Mouse (Mus musculus) midbrain, embryonic 12.5 days (tissue): Measurements from ENCODE around the gene Ankrd23. TPM values are rescaled to one million over a fixed set of nuclear protein-coding genes. Genes with fewer than 3 reads are reported as not detected.
"Not testable (repeated sequence)": the region's sequence is repeated elsewhere in the genome, so short reads cannot be mapped to it uniquely, and the experiment has no call there.

Experiments
- ATAC-seq: fragments of 200-750 bp; cut with Nextera tagmentation; 2 replicates; pipeline ENCODE4 v1.8.0; 2017; ENCODE audit warnings: low read depth, moderate TSS enrichment, moderate library complexity; ENCODE audit not compliant: low FRiP score
- H3K27ac ChIP-seq: fragments of 300-500 bp; sonication (generic); replicated peaks from 2 replicates; pipeline ENCODE4 v1.5.1; 2016; ENCODE audit warnings: mild to moderate bottlenecking
- H3K27me3 ChIP-seq: fragments of 300-500 bp; sonication (generic); 2 replicates; pipeline ENCODE4 v1.6.1; 2016; ENCODE audit warnings: mild to moderate bottlenecking
- H3K36me3 ChIP-seq: fragments of 300-500 bp; sonication (generic); 2 replicates; pipeline ENCODE4 v1.6.1; 2016
- H3K4me1 ChIP-seq: fragments of 300-500 bp; sonication (generic); 2 replicates; pipeline ENCODE4 v1.6.1; 2016
- H3K4me2 ChIP-seq: fragments of 300-500 bp; sonication (generic); replicated peaks from 2 replicates; pipeline ENCODE4 v1.6.1; 2016; ENCODE audit warnings: mild to moderate bottlenecking, moderate library complexity
- H3K4me3 ChIP-seq: fragments of 300-500 bp; sonication (generic); 2 replicates; pipeline ENCODE4 v1.5.1; 2016; ENCODE audit warnings: mild to moderate bottlenecking
- H3K9ac ChIP-seq: fragments of 300-500 bp; sonication (generic); replicated peaks from 2 replicates; pipeline ENCODE4 v1.6.1; 2016; ENCODE audit warnings: mild to moderate bottlenecking, moderate library complexity
- H3K9me3 ChIP-seq: fragments of 300-500 bp; sonication (generic); 2 replicates; pipeline ENCODE4 v1.6.1; 2016; ENCODE audit warnings: mild to moderate bottlenecking
- WGBS: fragments of 180-500 bp; shearing (Covaris S2); methylation state at CpG from one replicate; pipeline ENCODE4 v1.1.7; 2016; 5-methylcytosine and 5-hydroxymethylcytosine counted together
- polyA plus RNA-seq: library from polyadenylated mRNA; unstranded; fragments of >200 nt; fragmentation: Nextera tagmentation; extraction: Ambion mirVana; gene quantifications from 2 replicates; pipeline ENCODE4 v1.2.1, GENCODE M21; 2016

Ankrd23 gene
- polyA plus RNA-seq: 19.8 and 21.1 TPM in 2 replicates

GRCm38 (mm10) chr1:36536783-36537182 is at the start of gene Ankrd23:
Gene Ankrd23 (minus strand): TSS chr1:36536883.
- not testable (repeated sequence) for H3K4me1 ChIP-seq, ATAC-seq, H3K4me3 ChIP-seq, H3K27me3 ChIP-seq, H3K9me3 ChIP-seq, H3K4me2 ChIP-seq, H3K27ac ChIP-seq, H3K9ac ChIP-seq
- peaks cover 31% of the 10 kb centered on the region for H3K36me3 ChIP-seq
- 95% methylated on average over 9 of the region's 9 CpGs for WGBS

GRCm38 (mm10) chr1:36586288-36586687 is 49.6 kb upstream of the Ankrd23 start:
- H3K9ac ChIP-seq: no peak overlapping the region
- H3K4me2 ChIP-seq: no peak overlapping the region
- 39% methylated on average over 4 of the region's 4 CpGs for WGBS
- H3K4me3 ChIP-seq: no peak overlapping the region
- H3K27me3 ChIP-seq: peaks cover 28% of the 10 kb centered on the region
- H3K36me3 ChIP-seq: no peaks in the 10 kb centered on the region
- no peak overlapping the region for H3K27ac ChIP-seq
- peaks cover 23% of the 10 kb centered on the region for H3K4me1 ChIP-seq
- ATAC-seq: no peak
- no peaks in the 10 kb centered on the region for H3K9me3 ChIP-seq

- 80% methylated on average over 8 of the region's 8 CpGs for WGBS
- Histone ChIP-seq H3K9me3 (no peaks in the 10 kb centered on the region), H3K9ac (no peak overlapping the region), H3K4me3 (no peak overlapping the region), H3K27me3 (peaks cover 28% of the 10 kb centered on the region), H3K36me3 (no peaks in the 10 kb centered on the region), H3K4me1 (peaks cover 35% of the 10 kb centered on the region), H3K27ac (no peak overlapping the region), H3K4me2 (no peak overlapping the region)
- ATAC-seq: no peak
Measured at GRCm38 (mm10) chr1:36583408-36584116, 46.9 kb upstream of the Ankrd23 start.

GRCm38 (mm10) chr1:36582211-36582610 is 45.5 kb upstream of the Ankrd23 start:
- Histone ChIP-seq H3K4me1 (peaks cover 28% of the 10 kb centered on the region), H3K4me2 (no peak overlapping the region), H3K27ac (no peak overlapping the region), H3K4me3 (no peak overlapping the region), H3K27me3 (peaks cover 26% of the 10 kb centered on the region), H3K36me3 (no peaks in the 10 kb centered on the region), H3K9me3 (no peaks in the 10 kb centered on the region), H3K9ac (no peak overlapping the region)
- WGBS: 75% methylated on average over 8 of the region's 8 CpGs
- ATAC-seq: no peak

GRCm38 (mm10) chr1:36581260-36581659 is 44.6 kb upstream of the Ankrd23 start:
- Histone ChIP-seq H3K27ac (peak overlapping the region; percentile 88), H3K4me1 (peaks cover 31% of the 10 kb centered on the region), H3K27me3 (peaks cover 24% of the 10 kb centered on the region), H3K9me3 (no peaks in the 10 kb centered on the region), H3K9ac (no peak overlapping the region), H3K36me3 (no peaks in the 10 kb centered on the region), H3K4me3 (no peak overlapping the region), H3K4me2 (no peak overlapping the region)
- 51% methylated on average over 5 of the region's 5 CpGs for WGBS
- no peak for ATAC-seq

GRCm38 (mm10) chr1:36580384-36581207 is 43.9 kb upstream of the Ankrd23 start:
- peak overlapping the region; percentile 37; the same call in 1 of the 2 replicates for H3K9ac ChIP-seq
- under 1% methylated on average over 17 of the region's 17 CpGs for WGBS
- peak overlapping the region; percentile 9; the same call in 1 of the 2 replicates for H3K4me3 ChIP-seq
- H3K27me3 ChIP-seq: peaks cover 24% of the 10 kb centered on the region
- H3K9me3 ChIP-seq: no peaks in the 10 kb centered on the region
- H3K4me2 ChIP-seq: peak overlapping the region; percentile 41
- no peaks in the 10 kb centered on the region for H3K36me3 ChIP-seq
- H3K4me1 ChIP-seq: peaks cover 32% of the 10 kb centered on the region
- ATAC-seq: peak; percentile 90
- peak overlapping the region; percentile 88 for H3K27ac ChIP-seq

GRCm38 (mm10) chr1:36579974-36580383 is 43.3 kb upstream of the Ankrd23 start:
- Histone ChIP-seq H3K9me3 (no peaks in the 10 kb centered on the region), H3K27me3 (peaks cover 24% of the 10 kb centered on the region), H3K4me2 (peak overlapping the region; percentile 41), H3K4me1 (peaks cover 32% of the 10 kb centered on the region), H3K4me3 (0 out of 2 replicates have a peak overlapping the region, but pooled peaks have one; percentile 9), H3K9ac (no peak overlapping the region; the same call in 1 of the 2 replicates), H3K36me3 (no peaks in the 10 kb centered on the region), H3K27ac (peak overlapping the region; percentile 88)
- 11% methylated on average over 6 of the region's 6 CpGs for WGBS
- peak; percentile 64 for ATAC-seq

GRCm38 (mm10) chr1:36576991-36577675 is 40.5 kb upstream of the Ankrd23 start:
- no peak overlapping the region for H3K27ac ChIP-seq
- no peaks in the 10 kb centered on the region for H3K9me3 ChIP-seq
- H3K36me3 ChIP-seq: no peaks in the 10 kb centered on the region
- WGBS: 82% methylated on average over 6 of the region's 6 CpGs
- H3K27me3 ChIP-seq: peaks cover 5% of the 10 kb centered on the region
- no peak for ATAC-seq
- peaks cover 40% of the 10 kb centered on the region for H3K4me1 ChIP-seq
- no peak overlapping the region for H3K9ac ChIP-seq
- H3K4me2 ChIP-seq: no peak overlapping the region
- no peak overlapping the region for H3K4me3 ChIP-seq

- H3K27me3 ChIP-seq: no peaks in the 10 kb centered on the region; the same call in 1 of the 2 replicates
- H3K9ac ChIP-seq: no peak overlapping the region
- no peak overlapping the region for H3K27ac ChIP-seq
- no peak overlapping the region for H3K4me2 ChIP-seq
- no peak overlapping the region for H3K4me3 ChIP-seq
- H3K9me3 ChIP-seq: no peaks in the 10 kb centered on the region
- WGBS: 70% methylated on average over 6 of the region's 6 CpGs
- H3K36me3 ChIP-seq: no peaks in the 10 kb centered on the region
- ATAC-seq: no peak
- peaks cover 24% of the 10 kb centered on the region for H3K4me1 ChIP-seq
Measured at GRCm38 (mm10) chr1:36575347-36575746, 38.7 kb upstream of the Ankrd23 start.

- H3K4me1 ChIP-seq: peaks cover 14% of the 10 kb centered on the region
- no peak overlapping the region for H3K9ac ChIP-seq
- WGBS: 74% methylated on average over 5 of the region's 5 CpGs
- no peak overlapping the region for H3K4me3 ChIP-seq
- peaks cover 1% of the 10 kb centered on the region; the same call in 1 of the 2 replicates for H3K27me3 ChIP-seq
- no peak overlapping the region for H3K4me2 ChIP-seq
- H3K27ac ChIP-seq: no peak overlapping the region
- ATAC-seq: no peak
- no peaks in the 10 kb centered on the region for H3K36me3 ChIP-seq
- no peaks in the 10 kb centered on the region for H3K9me3 ChIP-seq
Measured at GRCm38 (mm10) chr1:36574196-36574955, 37.7 kb upstream of the Ankrd23 start.

- Histone ChIP-seq H3K9me3 (no peaks in the 10 kb centered on the region), H3K27me3 (peaks cover 6% of the 10 kb centered on the region; the same call in 1 of the 2 replicates), H3K36me3 (no peaks in the 10 kb centered on the region), H3K4me3 (no peak overlapping the region), H3K27ac (no peak overlapping the region), H3K4me1 (peaks cover 12% of the 10 kb centered on the region), H3K9ac (no peak overlapping the region), H3K4me2 (no peak overlapping the region)
- no peak for ATAC-seq
- WGBS: 82% methylated on average over 8 of the region's 8 CpGs
Measured at GRCm38 (mm10) chr1:36573524-36573923, 36.8 kb upstream of the Ankrd23 start.
